Mouse (Mus musculus) Patski (cell line): ENCODE results near the gene Aldh3b3. TPM values are rescaled to one million over a fixed set of nuclear protein-coding genes. Genes with fewer than 3 reads are reported as not detected.
A peak's percentile ranks its signal among the peaks of the same experiment; 100 is the strongest.

Experiments
- ATAC-seq: fragments of 100-300 bp; one replicate; pipeline ENCODE4 v1.8.0; 2021
- CTCF ChIA-PET: fragments of 350-600 bp; sonication (Branson Sonifier 250); formaldehyde crosslinking; loops from one replicate; lab custom pipeline; 2022; ENCODE audit warnings: inconsistent platforms; lab: Charles Lee
- POLR2A ChIA-PET: fragments of 350-600 bp; sonication (Branson Sonifier 250); formaldehyde crosslinking; loops from one replicate; lab custom pipeline; 2022; ENCODE audit warnings: antibody characterized with exemption, inconsistent platforms; lab: Charles Lee
- DNase-seq: peaks from one replicate; pipeline ENCODE4 v3.0.0-alpha.2; 2011; ENCODE audit warnings: low read depth, low spot score
- H3K27me3 ChIP-seq: fragments of 371-371 bp; one replicate; pipeline ENCODE4 v1.5.1; 2021
- CTCF ChIP-seq: fragments of 100-300 bp; IDR thresholded peaks from one replicate; pipeline ENCODE4 v1.5.1; 2021
- in situ Hi-C: fragments of 300-500 bp; cut with MboI; formaldehyde crosslinking; loops from 3 replicates; pipeline ENCODE4 v1.11.1; 2018; ENCODE audit warnings: low pct_unique_long_range_greater_than_20kb, mixed read lengths
- polyA plus RNA-seq: library from polyadenylated mRNA; unstranded; gene quantifications from one replicate; pipeline ENCODE4 v1.2.3, GENCODE M21; 2021

Aldh3b3 gene
- polyA plus RNA-seq, 1 experiment from 2014 or later: 0.17 TPM

DNA sequence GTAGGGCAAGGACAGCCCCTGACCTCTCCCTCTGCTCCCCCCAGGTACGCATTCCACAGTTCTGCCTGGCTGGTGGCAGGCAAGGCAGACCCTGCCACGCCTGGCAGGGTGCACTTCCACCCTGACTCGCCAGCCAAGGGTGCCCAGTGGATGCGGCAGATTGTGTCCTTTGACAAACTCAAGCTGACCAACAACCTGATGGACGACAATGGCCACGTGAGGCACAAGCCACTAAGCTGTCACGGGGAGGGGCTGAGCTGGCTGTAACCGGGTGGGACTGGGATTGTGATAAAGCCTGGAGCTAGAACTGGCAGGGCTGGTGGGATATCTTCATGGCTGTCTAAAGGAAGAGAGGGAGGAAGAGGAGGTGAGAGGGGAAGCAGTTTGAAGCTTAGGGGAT is 38.8 kb downstream of the Aldh3b3 start:
- TF ChIP-seq CTCF: no peak
- in situ Hi-C loops: no loop called here
- no peak for ATAC-seq
- ChIA-PET CTCF (interaction anchor here (1.0 to 4.8 kb wide), 3 partner anchors 10 to 45 kb away, joined by 3 to 33 read pairs (median 4); partner anchors contain the start of gene Acy3), POLR2A (no interaction called here)
- DNase-seq: no peak
- H3K27me3 ChIP-seq: peaks cover 21% of the 10 kb centered on the region

DNA sequence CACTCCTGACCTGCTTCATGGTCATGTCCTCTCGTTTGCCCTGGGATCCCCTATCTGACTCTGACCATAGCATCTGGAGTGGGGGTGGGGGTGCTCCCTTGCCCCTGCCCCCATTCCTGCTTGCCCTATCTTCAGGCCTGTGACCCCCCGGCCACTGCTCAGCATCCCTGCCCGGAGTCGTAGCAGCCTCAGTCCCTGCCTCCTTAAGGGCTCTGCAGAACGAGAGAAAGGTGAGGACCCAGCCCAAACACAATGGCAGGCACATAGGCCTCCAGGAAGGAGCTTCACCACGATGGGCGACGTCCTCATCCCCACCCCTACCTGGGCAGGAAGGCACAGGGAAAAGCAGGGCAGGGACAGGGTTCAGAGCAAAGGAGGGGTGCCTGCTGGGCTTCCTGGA is 39.9 kb downstream of the Aldh3b3 start:
- H3K27me3 ChIP-seq: peaks cover 17% of the 10 kb centered on the region
- ATAC-seq (no peak), DNase-seq (no peak)
- CTCF ChIA-PET: interaction anchor here (1.0 to 4.8 kb wide), 4 partner anchors 11 to 44 kb away, joined by 3 to 33 read pairs (median 9); partner anchors contain the start of gene Acy3
- in situ Hi-C loops: no loop called here
- no peak for TF ChIP-seq CTCF
- POLR2A ChIA-PET: interaction anchor here (0.9 kb wide), 1 partner anchor 10 kb away, joined by 3 read pairs; no protein-coding TSS in a partner anchor

DNA sequence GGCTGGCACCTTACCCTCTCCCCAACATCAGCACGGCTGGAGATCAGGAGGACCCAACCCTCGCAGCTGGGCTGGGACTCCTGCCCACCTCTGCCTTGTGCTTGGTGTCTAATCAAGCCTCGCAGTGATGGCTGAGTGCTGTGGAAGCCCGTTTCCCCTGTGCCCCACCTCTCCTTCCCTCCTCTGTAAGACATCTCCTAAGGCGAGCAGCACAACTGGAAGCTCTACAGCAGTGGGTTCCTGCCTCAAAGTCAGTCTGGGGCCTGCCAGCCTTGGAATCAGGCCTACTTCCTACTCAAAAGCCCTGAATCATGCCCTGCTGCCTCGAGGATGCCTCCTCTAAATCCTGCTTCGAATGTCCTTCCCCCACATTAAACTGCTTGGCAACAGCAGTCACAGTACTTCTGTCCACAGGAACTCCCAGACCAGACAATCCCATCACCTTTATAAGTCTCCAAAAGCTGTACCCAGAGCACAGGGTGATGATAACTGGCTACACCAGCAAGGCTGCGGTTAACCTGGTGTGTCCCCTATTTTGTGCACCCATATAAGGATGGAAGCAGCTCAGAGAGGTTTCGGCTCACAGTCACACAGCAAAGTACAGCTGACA is 40.8 kb downstream of the Aldh3b3 start:
- in situ Hi-C loops: no loop called here
- POLR2A ChIA-PET: interaction anchor here (0.9 to 2.9 kb wide), 2 partner anchors 11 to 12 kb away, joined by 3 to 14 read pairs; partner anchors contain the start of gene Ndufv1
- ATAC-seq (no peak), DNase-seq (no peak)
- CTCF ChIA-PET: interaction anchor here (0.9 to 4.8 kb wide), 10 partner anchors 12 to 52 kb away, joined by 3 to 33 read pairs (median 4); partner anchors contain the start of genes Acy3, Gstp2 and Ndufv1
- H3K27me3 ChIP-seq: peaks cover 11% of the 10 kb centered on the region
- no peak for TF ChIP-seq CTCF

DNA sequence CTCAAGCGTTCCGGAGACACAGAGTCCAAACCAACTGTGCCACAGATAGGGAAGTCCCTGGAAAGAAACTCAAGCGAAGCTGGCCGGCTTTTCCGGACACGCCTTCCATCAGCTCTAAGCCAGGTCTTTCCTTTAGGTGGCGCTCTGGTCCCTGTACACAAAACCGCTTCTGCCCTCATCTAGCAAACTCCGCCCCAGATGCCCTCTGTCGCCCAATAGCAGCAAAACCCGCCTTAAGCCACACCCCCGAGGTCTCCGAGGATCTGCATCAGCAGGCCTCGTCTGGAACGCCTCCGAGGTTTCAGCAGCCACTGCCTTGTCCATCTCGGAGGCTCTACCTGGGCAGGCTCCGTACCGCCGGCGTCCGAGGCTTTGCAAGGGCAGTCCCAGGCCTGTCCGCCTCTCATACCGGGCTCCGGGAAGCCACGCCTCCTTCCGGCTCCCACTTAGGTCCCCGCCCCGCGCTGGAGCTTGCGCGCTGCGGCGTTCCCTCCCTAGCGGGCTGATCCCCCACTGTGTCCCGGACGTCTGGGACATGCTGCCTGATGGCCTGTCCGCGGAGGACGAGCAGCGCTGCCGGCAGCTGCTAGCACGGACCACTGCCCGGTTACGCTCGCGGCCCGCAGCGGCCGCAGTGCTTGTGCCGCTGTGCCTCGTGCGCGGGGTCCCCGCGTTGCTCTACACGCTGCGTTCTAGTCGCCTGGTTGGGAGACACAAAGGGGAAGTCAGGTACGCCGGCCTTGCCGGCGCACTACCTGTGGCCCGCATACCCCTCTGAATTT is 41.9 kb downstream of the Aldh3b3 start, which contains the start of the genes Nudt8 and Gm49405:
TSS of gene Nudt8 (plus strand) at position 462 of the 782 bp plus-strand sequence.
TSS of gene Gm49405 (plus strand) at position 508 of the 782 bp plus-strand sequence.
- peak; percentile 69 for ATAC-seq
- POLR2A ChIA-PET: interaction anchor here (2.3 to 2.9 kb wide), 2 partner anchors 11 to 13 kb away, joined by 9 to 14 read pairs; partner anchors contain the start of genes Acy3 and Ndufv1
- CTCF ChIA-PET: interaction anchor here (0.9 to 4.8 kb wide), 12 partner anchors 10 to 53 kb away, joined by 3 to 33 read pairs (median 4); partner anchors contain the start of genes Acy3, Gstp2 and Ndufv1
- peak; percentile 89 for DNase-seq
- peaks cover under 1% of the 10 kb centered on the region for H3K27me3 ChIP-seq
- no peak for TF ChIP-seq CTCF
- in situ Hi-C loops: no loop called here

DNA sequence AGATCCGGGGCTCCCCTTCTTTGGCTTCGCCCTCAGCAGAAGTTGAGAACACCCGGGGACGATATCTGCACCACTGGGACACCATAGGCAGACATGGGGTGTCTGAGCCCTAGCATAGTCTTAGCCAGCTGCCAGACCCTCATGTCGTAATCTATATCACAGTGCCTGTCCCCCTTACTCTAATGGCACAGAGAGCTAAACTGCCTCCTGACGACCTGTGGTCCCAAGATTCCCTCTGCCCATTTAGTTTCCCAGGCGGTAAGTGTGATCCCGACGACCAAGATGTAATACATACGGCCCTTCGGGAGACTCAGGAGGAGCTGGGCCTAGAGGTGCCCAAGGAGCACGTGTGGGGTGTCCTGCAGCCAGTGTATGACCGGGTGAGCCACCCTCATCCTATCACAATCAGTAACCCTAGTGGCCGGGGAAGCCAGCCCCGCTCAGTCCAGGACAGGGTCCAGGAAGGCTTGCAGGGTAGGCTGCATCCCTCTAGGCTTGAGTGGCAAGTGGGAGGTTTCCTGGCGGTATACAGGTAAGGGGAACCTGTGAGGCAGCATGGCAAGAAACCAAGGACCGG is 42.6 kb downstream of the Aldh3b3 start:
- DNase-seq: no peak
- H3K27me3 ChIP-seq: no peaks in the 10 kb centered on the region
- ATAC-seq: no peak
- POLR2A ChIA-PET: interaction anchor here (2.3 to 2.9 kb wide), 2 partner anchors 10 to 14 kb away, joined by 9 to 14 read pairs; partner anchors contain the start of genes Acy3 and Ndufv1
- no peak for TF ChIP-seq CTCF
- in situ Hi-C loops: no loop called here
- CTCF ChIA-PET: interaction anchor here (1.1 to 4.8 kb wide), 9 partner anchors 9 to 54 kb away, joined by 3 to 33 read pairs (median 5); partner anchors contain the start of genes Acy3 and Ndufv1

DNA sequence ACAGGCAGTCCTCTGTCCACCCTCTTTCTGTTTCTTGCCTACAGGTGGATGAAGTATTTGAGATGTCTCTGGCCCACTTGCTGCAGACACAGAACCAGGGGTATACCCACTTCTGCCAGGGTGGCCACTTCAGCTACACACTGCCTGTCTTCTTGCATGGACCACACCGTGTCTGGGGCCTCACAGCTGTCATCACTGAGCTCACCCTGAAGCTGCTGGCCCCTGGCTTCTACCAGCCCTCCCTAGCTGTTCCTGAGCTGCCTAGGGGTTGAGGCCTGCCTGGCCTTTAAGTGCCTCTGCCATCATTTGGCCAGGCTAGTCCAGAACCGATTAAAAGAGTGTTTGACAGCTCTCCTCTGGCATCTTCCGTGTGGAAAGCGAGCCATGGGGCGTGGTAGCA is 43.3 kb downstream of the Aldh3b3 start:
- ATAC-seq: no peak
- ChIA-PET CTCF (interaction anchor here (1.1 to 4.8 kb wide), 4 partner anchors 11 to 132 kb away, joined by 3 to 33 read pairs (median 7); partner anchors contain the start of genes Acy3 and Ndufv1), POLR2A (interaction anchor here (2.3 to 2.9 kb wide), 2 partner anchors 10 to 15 kb away, joined by 9 to 14 read pairs; partner anchors contain the start of genes Acy3 and Ndufv1)
- H3K27me3 ChIP-seq: no peaks in the 10 kb centered on the region
- TF ChIP-seq CTCF: no peak
- in situ Hi-C loops: no loop called here
- no peak for DNase-seq

DNA sequence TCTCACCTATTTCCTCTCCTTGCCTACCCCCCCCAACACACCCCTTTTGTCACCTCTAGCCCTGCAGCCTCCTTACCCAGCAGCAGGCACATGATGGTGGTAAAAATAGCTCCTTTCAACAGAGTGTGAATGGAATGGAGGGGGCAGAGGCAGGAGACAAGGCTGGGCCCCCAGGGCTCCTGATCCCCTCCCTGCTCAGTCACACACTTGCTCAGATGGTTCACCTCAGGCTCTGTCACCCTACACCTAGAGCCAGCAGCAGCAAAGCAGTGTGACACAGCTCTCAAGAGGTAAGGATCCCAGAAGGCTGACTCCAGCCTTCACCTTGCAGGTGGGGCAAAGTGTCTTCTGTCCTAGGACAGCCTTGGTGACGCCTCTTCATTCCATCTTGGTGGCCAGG is 44.7 kb downstream of the Aldh3b3 start, which contains the start of gene Doc2g:
TSS of gene Doc2g (plus strand) at position 202 of the 400 bp plus-strand sequence.
- no peak for ATAC-seq
- CTCF ChIA-PET: interaction anchor here (0.6 to 2.3 kb wide), 2 partner anchors 10 to 128 kb away, joined by 3 to 9 read pairs; partner anchors contain the start of gene Ndufv1
- DNase-seq: no peak
- no peaks in the 10 kb centered on the region for H3K27me3 ChIP-seq
- TF ChIP-seq CTCF: no peak
- POLR2A ChIA-PET: interaction anchor here (1.2 kb wide), 1 partner anchor 8 kb away, joined by 5 read pairs; no protein-coding TSS in a partner anchor
- in situ Hi-C loops: no loop called here

DNA sequence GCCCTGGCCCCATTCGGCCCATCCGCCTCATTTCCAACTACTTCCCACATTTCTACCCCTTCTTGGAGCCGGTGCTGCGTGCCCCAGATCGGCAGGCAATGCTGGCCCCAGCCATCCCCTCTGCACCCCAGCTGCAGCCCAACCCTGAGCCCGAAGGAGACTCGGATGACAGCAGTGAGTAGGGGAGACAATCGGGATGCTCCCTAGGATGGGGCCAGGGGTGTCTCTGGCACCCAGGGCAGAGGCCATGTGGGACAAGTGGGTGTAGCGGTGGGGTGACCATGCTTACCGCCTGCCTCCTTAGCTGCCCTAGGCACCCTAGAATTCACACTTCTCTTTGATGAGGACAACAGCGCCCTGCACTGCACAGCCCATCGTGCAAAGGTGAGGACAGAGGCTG is 45.2 kb downstream of the Aldh3b3 start:
- no peak for DNase-seq
- POLR2A ChIA-PET: interaction anchor here (1.2 kb wide), 1 partner anchor 8 kb away, joined by 5 read pairs; no protein-coding TSS in a partner anchor
- no peaks in the 10 kb centered on the region for H3K27me3 ChIP-seq
- ATAC-seq: no peak
- in situ Hi-C loops: no loop called here
- no peak for TF ChIP-seq CTCF
- CTCF ChIA-PET: interaction anchor here (0.6 kb wide), 1 partner anchor 128 kb away, joined by 3 read pairs; no protein-coding TSS in a partner anchor

DNA sequence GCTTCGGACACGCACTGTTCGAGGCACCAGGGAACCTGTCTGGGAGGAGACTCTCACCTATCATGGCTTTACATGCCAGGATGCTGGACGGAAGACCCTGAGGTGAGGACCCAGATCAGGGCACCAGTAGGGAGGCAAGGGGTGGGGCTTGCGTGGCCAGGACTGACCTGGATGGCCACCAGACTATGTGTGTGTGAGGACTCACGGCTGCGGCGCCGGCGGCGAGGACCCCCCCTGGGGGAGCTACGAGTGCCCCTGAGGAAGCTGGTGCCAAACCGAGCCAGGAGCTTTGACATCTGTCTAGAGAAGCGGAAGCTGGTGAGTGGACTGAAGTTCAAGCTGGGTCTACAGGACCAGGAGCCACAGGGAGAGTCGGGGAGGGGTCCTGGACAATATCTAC is 45.9 kb downstream of the Aldh3b3 start:
- no peaks in the 10 kb centered on the region for H3K27me3 ChIP-seq
- in situ Hi-C loops: no loop called here
- no peak for ATAC-seq
- CTCF ChIA-PET: interaction anchor here (1.3 kb wide), 1 partner anchor 57 kb away, joined by 4 read pairs; no protein-coding TSS in a partner anchor
- TF ChIP-seq CTCF: no peak
- DNase-seq: no peak
- POLR2A ChIA-PET: no interaction called here
